Mouse (Mus musculus) mesoderm, embryonic 11.5 days (tissue): ENCODE measurements around the gene Cbfb.
"Not testable (repeated sequence)": the region's sequence is repeated elsewhere in the genome, so short reads cannot be mapped to it uniquely, and the experiment has no call there.

Experiments
- DNase-seq: peaks from one replicate; pipeline ENCODE4 v3.0.0-alpha.2; 2012; ENCODE audit warnings: low read depth, low spot score

Cbfb gene

GRCm38 (mm10) chr8:105182201-105182600 is 11.7 kb downstream of the Cbfb start:
- no peak for DNase-seq

- DNase-seq, result no peak
Measured at GRCm38 (mm10) chr8:105186467-105187005, 16.1 kb downstream of the Cbfb start.

GRCm38 (mm10) chr8:105192182-105192581 is 21.7 kb downstream of the Cbfb start:
- no peak for DNase-seq

- DNase-seq, result no peak
Measured at GRCm38 (mm10) chr8:105205748-105206147, 35.3 kb downstream of the Cbfb start.

- no peak for DNase-seq
Measured at GRCm38 (mm10) chr8:105206766-105207275, 36.3 kb downstream of the Cbfb start.

GRCm38 (mm10) chr8:105207675-105208273 is 37.3 kb downstream of the Cbfb start:
- DNase-seq, result no peak

GRCm38 (mm10) chr8:105209153-105210110 is 39.0 kb downstream of the Cbfb start:
- no peak for DNase-seq

- DNase-seq, result no peak
Measured at GRCm38 (mm10) chr8:105214104-105214503, 43.6 kb downstream of the Cbfb start.

GRCm38 (mm10) chr8:105217926-105218522 is 47.5 kb downstream of the Cbfb start:
- peak; percentile 63 for DNase-seq

GRCm38 (mm10) chr8:105223850-105224249 is 53.4 kb downstream of the Cbfb start:
- DNase-seq, result no peak

- DNase-seq, result peak; percentile 96
Measured at GRCm38 (mm10) chr8:105224413-105225271, 54.2 kb downstream of the Cbfb start, which contains the start of gene D230025D16Rik. Gene D230025D16Rik (plus strand): TSS chr8:105225145.

GRCm38 (mm10) chr8:105225272-105225593 is 54.8 kb downstream of the Cbfb start:
- DNase-seq, result no peak

GRCm38 (mm10) chr8:105225917-105226316 is 55.4 kb downstream of the Cbfb start:
- no peak for DNase-seq

GRCm38 (mm10) chr8:105231503-105232320 is 61.2 kb downstream of the Cbfb start:
- DNase-seq, result no peak

GRCm38 (mm10) chr8:105232321-105232693 is 61.8 kb downstream of the Cbfb start:
- DNase-seq, result not testable (repeated sequence)

- no peak for DNase-seq
Measured at GRCm38 (mm10) chr8:105233126-105233935, 62.9 kb downstream of the Cbfb start.

GRCm38 (mm10) chr8:105235206-105235605 is 64.7 kb downstream of the Cbfb start:
- DNase-seq, result no peak

- DNase-seq, result no peak
Measured at GRCm38 (mm10) chr8:105237442-105238142, 67.1 kb downstream of the Cbfb start.

GRCm38 (mm10) chr8:105241016-105241415 is 70.5 kb downstream of the Cbfb start:
- no peak for DNase-seq
